18 mouse cellular contexts compared by ENCODE assay signal in genomic region chr11:116968586-116968985, GRCm38 (mm10). TPM values are rescaled to one million over a fixed set of nuclear protein-coding genes. Genes with fewer than 3 reads are reported as not detected.
"Had no signal": no experiment of that assay in that cellular context is flagged by ENCODE, and none has a peak within 500 bp of the region (broad histone marks: within the 10 kb centered on the region; RNA-seq: fewer than 3 reads in every experiment).

No protein-coding gene starts in this region.

- H3K4me3 ChIP-seq: limb, embryonic 13.5 days; liver, embryonic 12.5 days; liver, embryonic 15.5 days; lung, embryonic 15.5 days; midbrain, embryonic 12.5 days; midbrain, embryonic 15.5 days had no signal

- H3K36me3 ChIP-seq: limb, embryonic 13.5 days; liver, embryonic 12.5 days; liver, embryonic 15.5 days; lung, embryonic 15.5 days had no signal

- H3K4me1 ChIP-seq: liver, embryonic 12.5 days; liver, embryonic 15.5 days; lung, embryonic 15.5 days; midbrain, embryonic 15.5 days had no signal

- H3K27me3 ChIP-seq: limb, embryonic 13.5 days; liver, embryonic 15.5 days; lung, embryonic 15.5 days; midbrain, embryonic 12.5 days; midbrain, embryonic 15.5 days had no signal

- ATAC-seq: intestine, postnatal 0 days; liver, embryonic 12.5 days; midbrain, embryonic 15.5 days had no signal

- H3K4me2 ChIP-seq: limb, embryonic 13.5 days; liver, embryonic 12.5 days; liver, embryonic 15.5 days; lung, embryonic 15.5 days; midbrain, embryonic 12.5 days; midbrain, embryonic 15.5 days had no signal

- DNase-seq: kidney, adult 2 months; kidney, postnatal 10 days; kidney, postnatal 4 days; left cerebral cortex, postnatal 4 days; liver; lung, adult 18-20 months; lung, postnatal 14 days; thymus, adult 18-20 months; thymus, postnatal 36 days had no signal

- H3K9ac ChIP-seq: limb, embryonic 13.5 days; liver, embryonic 12.5 days; liver, embryonic 15.5 days; lung, embryonic 15.5 days; midbrain, embryonic 12.5 days; midbrain, embryonic 15.5 days had no signal

- H3K27ac ChIP-seq: limb, embryonic 13.5 days; liver, embryonic 12.5 days; liver, embryonic 15.5 days; lung, embryonic 15.5 days; macrophage; midbrain, embryonic 12.5 days; midbrain, embryonic 15.5 days had no signal

- H3K9me3 ChIP-seq: limb, embryonic 13.5 days; liver, embryonic 12.5 days; liver, embryonic 15.5 days; lung, embryonic 15.5 days; midbrain, embryonic 12.5 days; midbrain, embryonic 15.5 days had no signal

RNA-seq across cellular contexts. Expression of gene Mgat5b, which starts 49.9 kb away (rescaled TPM):
- polyA plus RNA-seq: liver, embryonic 12.5 days; liver, embryonic 15.5 days; macrophage; spleen, adult 2 months had no signal
